Mouse (Mus musculus): ENCODE data around the gene Ablim1. TPM values are rescaled to one million over a fixed set of nuclear protein-coding genes. Genes with fewer than 3 reads are reported as not detected.
A peak's percentile ranks its signal among the peaks of the same experiment; 100 is the strongest.

The Ablim1 gene
- total and polyA plus RNA-seq, 2 experiments from 2014 or later = 44.7 to 71.7 TPM

- no peaks in the 10 kb centered on the region for H3K27me3 ChIP-seq (ENCODE audit: insufficient read depth, low read length)
- no peaks in the 10 kb centered on the region for H3K36me3 ChIP-seq (ENCODE audit: insufficient read depth, low read length)
- TF ChIP-seq CTCF (IDR thresholded peaks at IDR 0.05; ENCODE audit: low read depth) = peak; percentile 12; the same call in 1 of the 2 replicates
- H3K9me3 ChIP-seq (ENCODE audit: low read length) = no peaks in the 10 kb centered on the region
- H3K27ac ChIP-seq = no peak overlapping the region
- no peak for ATAC-seq
- no peak overlapping the region for H3K9ac ChIP-seq (replicated peaks; ENCODE audit: low read length)
- no peak for DNase-seq (ENCODE audit: low spot score)
- WGBS = 81% methylated on average over 11 of the region's 11 CpGs
- no peaks in the 10 kb centered on the region for H3K4me1 ChIP-seq (ENCODE audit: insufficient read depth, low read length)
- no peak overlapping the region for H3K4me2 ChIP-seq (ENCODE audit: low read depth, low read length)
- no peak overlapping the region for H3K4me3 ChIP-seq (ENCODE audit: low read length)
Observed at GRCm38 (mm10) chr19:57330309-57330708, 15.6 kb upstream of the Ablim1 start.

GRCm38 (mm10) chr19:57328792-57329191 lies 14.1 kb upstream of the Ablim1 start:
- H3K4me2 ChIP-seq (ENCODE audit: low read depth, low read length) = no peak overlapping the region
- no peaks in the 10 kb centered on the region for H3K27me3 ChIP-seq (ENCODE audit: insufficient read depth, low read length)
- no peak overlapping the region for H3K9ac ChIP-seq (replicated peaks; ENCODE audit: low read length)
- H3K9me3 ChIP-seq (ENCODE audit: low read length) = no peaks in the 10 kb centered on the region
- peak; percentile 78 for TF ChIP-seq CTCF (IDR thresholded peaks at IDR 0.05; ENCODE audit: low read depth)
- WGBS = 57% methylated on average over 12 of the region's 12 CpGs
- H3K27ac ChIP-seq = no peak overlapping the region
- peak; percentile 75 for DNase-seq (ENCODE audit: low spot score)
- no peak overlapping the region for H3K4me3 ChIP-seq (ENCODE audit: low read length)
- no peak for ATAC-seq
- no peaks in the 10 kb centered on the region for H3K4me1 ChIP-seq (ENCODE audit: insufficient read depth, low read length)
- H3K36me3 ChIP-seq (ENCODE audit: insufficient read depth, low read length) = no peaks in the 10 kb centered on the region

- ATAC-seq (no peak), DNase-seq (ENCODE audit: low spot score) (no peak)
- Histone ChIP-seq H3K9ac (replicated peaks; ENCODE audit: low read length) (no peak overlapping the region), H3K27ac (no peak overlapping the region), H3K36me3 (ENCODE audit: insufficient read depth, low read length) (no peaks in the 10 kb centered on the region), H3K4me2 (ENCODE audit: low read depth, low read length) (no peak overlapping the region), H3K27me3 (ENCODE audit: insufficient read depth, low read length) (no peaks in the 10 kb centered on the region), H3K9me3 (ENCODE audit: low read length) (no peaks in the 10 kb centered on the region), H3K4me1 (ENCODE audit: insufficient read depth, low read length) (no peaks in the 10 kb centered on the region), H3K4me3 (ENCODE audit: low read length) (no peak overlapping the region)
- WGBS = 98% methylated on average over 7 of the region's 7 CpGs
- TF ChIP-seq CTCF (IDR thresholded peaks at IDR 0.05; ENCODE audit: low read depth) = no peak
Observed at GRCm38 (mm10) chr19:57328269-57328668, 13.6 kb upstream of the Ablim1 start.

GRCm38 (mm10) chr19:57327679-57328078 lies 13.0 kb upstream of the Ablim1 start:
- no peak for DNase-seq (ENCODE audit: low spot score)
- Histone ChIP-seq H3K9me3 (ENCODE audit: low read length) (no peaks in the 10 kb centered on the region), H3K4me2 (ENCODE audit: low read depth, low read length) (no peak overlapping the region), H3K27me3 (ENCODE audit: insufficient read depth, low read length) (no peaks in the 10 kb centered on the region), H3K27ac (no peak overlapping the region), H3K4me1 (ENCODE audit: insufficient read depth, low read length) (no peaks in the 10 kb centered on the region), H3K36me3 (ENCODE audit: insufficient read depth, low read length) (no peaks in the 10 kb centered on the region), H3K9ac (replicated peaks; ENCODE audit: low read length) (no peak overlapping the region), H3K4me3 (ENCODE audit: low read length) (no peak overlapping the region)
- ATAC-seq = no peak
- TF ChIP-seq CTCF (IDR thresholded peaks at IDR 0.05; ENCODE audit: low read depth) = no peak

- ATAC-seq (no peak), DNase-seq (ENCODE audit: low spot score) (peak; percentile 85)
- WGBS = 32% methylated on average over 7 of the region's 7 CpGs
- H3K27ac ChIP-seq = no peak overlapping the region
- no peaks in the 10 kb centered on the region for H3K36me3 ChIP-seq (ENCODE audit: insufficient read depth, low read length)
- H3K9ac ChIP-seq (replicated peaks; ENCODE audit: low read length) = no peak overlapping the region
- H3K4me1 ChIP-seq (ENCODE audit: insufficient read depth, low read length) = no peaks in the 10 kb centered on the region
- TF ChIP-seq CTCF (IDR thresholded peaks at IDR 0.05; ENCODE audit: low read depth) = peak; percentile 85
- no peak overlapping the region for H3K4me2 ChIP-seq (ENCODE audit: low read depth, low read length)
- no peaks in the 10 kb centered on the region for H3K27me3 ChIP-seq (ENCODE audit: insufficient read depth, low read length)
- H3K9me3 ChIP-seq (ENCODE audit: low read length) = no peaks in the 10 kb centered on the region
- no peak overlapping the region for H3K4me3 ChIP-seq (ENCODE audit: low read length)
Observed at GRCm38 (mm10) chr19:57325748-57326300, 11.1 kb upstream of the Ablim1 start.

GRCm38 (mm10) chr19:57323087-57323486 lies 8.4 kb upstream of the Ablim1 start:
- ATAC-seq = no peak
- H3K27ac ChIP-seq = no peak overlapping the region
- TF ChIP-seq CTCF (IDR thresholded peaks at IDR 0.05; ENCODE audit: low read depth) = peak; percentile 21; the same call in 1 of the 2 replicates
- no peaks in the 10 kb centered on the region for H3K36me3 ChIP-seq (ENCODE audit: insufficient read depth, low read length)
- no peak for DNase-seq (ENCODE audit: low spot score)
- H3K27me3 ChIP-seq (ENCODE audit: insufficient read depth, low read length) = no peaks in the 10 kb centered on the region
- H3K9me3 ChIP-seq (ENCODE audit: low read length) = no peaks in the 10 kb centered on the region
- H3K4me2 ChIP-seq (ENCODE audit: low read depth, low read length) = no peak overlapping the region
- no peak overlapping the region for H3K9ac ChIP-seq (replicated peaks; ENCODE audit: low read length)
- H3K4me1 ChIP-seq (ENCODE audit: insufficient read depth, low read length) = no peaks in the 10 kb centered on the region
- 70% methylated on average over 8 of the region's 8 CpGs for WGBS
- no peak overlapping the region for H3K4me3 ChIP-seq (ENCODE audit: low read length)

GRCm38 (mm10) chr19:57322491-57322890 lies 7.8 kb upstream of the Ablim1 start:
- Histone ChIP-seq H3K27ac (no peak overlapping the region), H3K4me3 (ENCODE audit: low read length) (no peak overlapping the region), H3K4me1 (ENCODE audit: insufficient read depth, low read length) (no peaks in the 10 kb centered on the region), H3K36me3 (ENCODE audit: insufficient read depth, low read length) (no peaks in the 10 kb centered on the region), H3K9ac (replicated peaks; ENCODE audit: low read length) (no peak overlapping the region), H3K27me3 (ENCODE audit: insufficient read depth, low read length) (no peaks in the 10 kb centered on the region), H3K9me3 (ENCODE audit: low read length) (no peaks in the 10 kb centered on the region), H3K4me2 (ENCODE audit: low read depth, low read length) (no peak overlapping the region)
- ATAC-seq (no peak), DNase-seq (ENCODE audit: low spot score) (no peak)
- 66% methylated on average over 4 of the region's 4 CpGs for WGBS
- no peak for TF ChIP-seq CTCF (IDR thresholded peaks at IDR 0.05; ENCODE audit: low read depth)

Measured in hindbrain, postnatal 0 days (tissue).